Mouse (Mus musculus): ENCODE data around the gene Gm20388. TPM values are rescaled to one million over a fixed set of nuclear protein-coding genes. Genes with fewer than 3 reads are reported as not detected.

Gm20388 gene
- polyA plus RNA-seq, 1 experiment from 2014 or later: 1.7 TPM

GRCm38 (mm10) chr8:122824571-122824970 is 2913.9 kb downstream of the Gm20388 start:
- Histone ChIP-seq H3K27ac (peak overlapping the region; percentile 40; the same call in 1 of the 2 replicates), H3K27me3 (ENCODE audit: insufficient read depth, poor library complexity, severe bottlenecking) (peaks cover 9% of the 10 kb centered on the region), H3K36me3 (no peaks in the 10 kb centered on the region), H3K4me1 (replicated peaks) (peaks cover 39% of the 10 kb centered on the region), H3K9me3 (no peaks in the 10 kb centered on the region), H3K4me3 (no peak overlapping the region)
- no peak for DNase-seq (ENCODE audit: low spot score)
- WGBS: 39% methylated on average over 5 of the region's 5 CpGs

GRCm38 (mm10) chr8:122824986-122825385 is 2914.3 kb downstream of the Gm20388 start:
- Histone ChIP-seq H3K9me3 (no peaks in the 10 kb centered on the region), H3K4me3 (no peak overlapping the region), H3K27ac (no peak overlapping the region), H3K4me1 (replicated peaks) (peaks cover 34% of the 10 kb centered on the region), H3K27me3 (ENCODE audit: insufficient read depth, poor library complexity, severe bottlenecking) (peaks cover 9% of the 10 kb centered on the region), H3K36me3 (no peaks in the 10 kb centered on the region)
- no peak for DNase-seq (ENCODE audit: low spot score)
- 79% methylated on average over 9 of the region's 9 CpGs for WGBS

GRCm38 (mm10) chr8:122825408-122825807 is 2914.8 kb downstream of the Gm20388 start:
- Histone ChIP-seq H3K27ac (no peak overlapping the region), H3K36me3 (no peaks in the 10 kb centered on the region), H3K4me3 (no peak overlapping the region), H3K27me3 (ENCODE audit: insufficient read depth, poor library complexity, severe bottlenecking) (peaks cover 9% of the 10 kb centered on the region), H3K9me3 (no peaks in the 10 kb centered on the region), H3K4me1 (replicated peaks) (peaks cover 33% of the 10 kb centered on the region)
- WGBS: 86% methylated on average over 8 of the region's 8 CpGs
- no peak for DNase-seq (ENCODE audit: low spot score)

GRCm38 (mm10) chr8:122829396-122829795 is 2918.8 kb downstream of the Gm20388 start:
- Histone ChIP-seq H3K9me3 (no peaks in the 10 kb centered on the region), H3K4me3 (no peak overlapping the region), H3K27me3 (ENCODE audit: insufficient read depth, poor library complexity, severe bottlenecking) (peaks cover 12% of the 10 kb centered on the region), H3K27ac (no peak overlapping the region), H3K36me3 (no peaks in the 10 kb centered on the region), H3K4me1 (replicated peaks) (peaks cover 26% of the 10 kb centered on the region)
- 84% methylated on average over 3 of the region's 3 CpGs for WGBS
- DNase-seq (ENCODE audit: low spot score): no peak

- Histone ChIP-seq H3K4me3 (no peak overlapping the region), H3K4me1 (replicated peaks) (peaks cover 18% of the 10 kb centered on the region), H3K27me3 (ENCODE audit: insufficient read depth, poor library complexity, severe bottlenecking) (peaks cover 12% of the 10 kb centered on the region), H3K27ac (no peak overlapping the region), H3K36me3 (no peaks in the 10 kb centered on the region), H3K9me3 (no peaks in the 10 kb centered on the region)
- WGBS: 42% methylated on average over 8 of the region's 8 CpGs
- peak; percentile 90 for DNase-seq (ENCODE audit: low spot score)
Observed at GRCm38 (mm10) chr8:122830349-122831061, 2919.9 kb downstream of the Gm20388 start.

- H3K4me3 ChIP-seq: no peak overlapping the region
- H3K27ac ChIP-seq: no peak overlapping the region
- H3K36me3 ChIP-seq: no peaks in the 10 kb centered on the region
- H3K27me3 ChIP-seq (ENCODE audit: insufficient read depth, poor library complexity, severe bottlenecking): 0 out of 2 replicates have a peak, but pooled peaks cover 4% of the 10 kb centered on the region
- no peaks in the 10 kb centered on the region for H3K9me3 ChIP-seq
- WGBS: 91% methylated on average over 8 of the region's 8 CpGs
- no peak for DNase-seq (ENCODE audit: low spot score)
- H3K4me1 ChIP-seq (replicated peaks): peaks cover 14% of the 10 kb centered on the region
Observed at GRCm38 (mm10) chr8:122834416-122834815, 2923.8 kb downstream of the Gm20388 start.

- H3K27me3 ChIP-seq (ENCODE audit: insufficient read depth, poor library complexity, severe bottlenecking): 0 out of 2 replicates have a peak, but pooled peaks cover 3% of the 10 kb centered on the region
- H3K4me3 ChIP-seq: no peak overlapping the region
- 34% methylated on average over 8 of the region's 8 CpGs for WGBS
- H3K9me3 ChIP-seq: no peaks in the 10 kb centered on the region
- peak; percentile 78 for DNase-seq (ENCODE audit: low spot score)
- H3K36me3 ChIP-seq: no peaks in the 10 kb centered on the region
- H3K4me1 ChIP-seq (replicated peaks): peaks cover 19% of the 10 kb centered on the region; the same call in 1 of the 2 replicates
- no peak overlapping the region for H3K27ac ChIP-seq
Observed at GRCm38 (mm10) chr8:122834971-122835370, 2924.3 kb downstream of the Gm20388 start.

GRCm38 (mm10) chr8:122836199-122836598 is 2925.6 kb downstream of the Gm20388 start:
- H3K27ac ChIP-seq: no peak overlapping the region
- 92% methylated on average over 12 of the region's 12 CpGs for WGBS
- H3K9me3 ChIP-seq: no peaks in the 10 kb centered on the region
- no peaks in the 10 kb centered on the region for H3K36me3 ChIP-seq
- DNase-seq (ENCODE audit: low spot score): no peak
- 0 out of 2 replicates have a peak, but pooled peaks cover 3% of the 10 kb centered on the region for H3K27me3 ChIP-seq (ENCODE audit: insufficient read depth, poor library complexity, severe bottlenecking)
- H3K4me3 ChIP-seq: no peak overlapping the region
- H3K4me1 ChIP-seq (replicated peaks): peaks cover 16% of the 10 kb centered on the region; the same call in 1 of the 2 replicates

- 92% methylated on average over 13 of the region's 13 CpGs for WGBS
- Histone ChIP-seq H3K4me3 (no peak overlapping the region), H3K4me1 (replicated peaks) (peaks cover 16% of the 10 kb centered on the region; the same call in 1 of the 2 replicates), H3K27ac (no peak overlapping the region), H3K9me3 (no peaks in the 10 kb centered on the region), H3K27me3 (ENCODE audit: insufficient read depth, poor library complexity, severe bottlenecking) (no peaks in the 10 kb centered on the region), H3K36me3 (no peaks in the 10 kb centered on the region)
- DNase-seq (ENCODE audit: low spot score): no peak
Observed at GRCm38 (mm10) chr8:122836696-122837095, 2926.1 kb downstream of the Gm20388 start.

GRCm38 (mm10) chr8:122844161-122844560 is 2933.5 kb downstream of the Gm20388 start:
- H3K9me3 ChIP-seq: no peaks in the 10 kb centered on the region
- H3K36me3 ChIP-seq: no peaks in the 10 kb centered on the region
- H3K27me3 ChIP-seq (ENCODE audit: insufficient read depth, poor library complexity, severe bottlenecking): peaks cover 17% of the 10 kb centered on the region
- H3K4me3 ChIP-seq: no peak overlapping the region
- 86% methylated on average over 3 of the region's 3 CpGs for WGBS
- H3K4me1 ChIP-seq (replicated peaks): peaks cover 31% of the 10 kb centered on the region
- no peak overlapping the region for H3K27ac ChIP-seq
- DNase-seq (ENCODE audit: low spot score): no peak

- Histone ChIP-seq H3K9me3 (no peaks in the 10 kb centered on the region), H3K27ac (no peak overlapping the region), H3K36me3 (no peaks in the 10 kb centered on the region), H3K27me3 (ENCODE audit: insufficient read depth, poor library complexity, severe bottlenecking) (peaks cover 27% of the 10 kb centered on the region), H3K4me1 (replicated peaks) (peaks cover 34% of the 10 kb centered on the region), H3K4me3 (no peak overlapping the region)
- 90% methylated on average over 4 of the region's 4 CpGs for WGBS
- no peak for DNase-seq (ENCODE audit: low spot score)
Observed at GRCm38 (mm10) chr8:122845662-122846061, 2935.0 kb downstream of the Gm20388 start.

- WGBS: 17% methylated on average over 18 of the region's 18 CpGs
- H3K27ac ChIP-seq: no peak within 1 kb of the TSS
- peak within 1 kb of the TSS; percentile 34 for H3K4me3 ChIP-seq
- peaks cover 48% of the 10 kb centered on the region for H3K27me3 ChIP-seq (ENCODE audit: insufficient read depth, poor library complexity, severe bottlenecking)
- H3K36me3 ChIP-seq: no peaks in the 10 kb centered on the region
- H3K9me3 ChIP-seq: no peaks in the 10 kb centered on the region
- peaks cover 54% of the 10 kb centered on the region for H3K4me1 ChIP-seq (replicated peaks)
- DNase-seq (ENCODE audit: low spot score): peak; percentile 78
Observed at GRCm38 (mm10) chr8:122847829-122848561, 2937.4 kb downstream of the Gm20388 start, which contains the start of gene Cdh15. Cdh15 (plus strand) TSS chr8:122847966.

Measured in hindbrain, embryonic 10.5 days (tissue).